Mouse (Mus musculus) embryonic facial prominence, embryonic 11.5 days (tissue): Measurements from ENCODE around the gene Gm28053. TPM values are rescaled to one million over a fixed set of nuclear protein-coding genes. Genes with fewer than 3 reads are reported as not detected.

Experiments used
- ATAC-seq: fragments of 200-750 bp; cut with Nextera tagmentation; replicated peaks from 2 replicates; pipeline ENCODE4 v1.8.0; 2017; ENCODE audit warnings: low read depth; ENCODE audit not compliant: insufficient number of reproducible peaks, low FRiP score, low TSS enrichment
- DNase-seq: peaks from one replicate; pipeline ENCODE4 v3.0.0-alpha.2; 2015; ENCODE audit warnings: low spot score
- H3K27ac ChIP-seq: fragments of 300-500 bp; sonication (generic); replicated peaks from 2 replicates; pipeline ENCODE4 v1.5.1; 2014; ENCODE audit warnings: mild to moderate bottlenecking, low read depth, low read length, control low read depth
- H3K27me3 ChIP-seq: fragments of 300-500 bp; sonication (generic); 2 replicates; pipeline ENCODE4 v1.6.1; 2014; ENCODE audit warnings: mild to moderate bottlenecking, low read length, moderate library complexity, mixed read lengths; ENCODE audit not compliant: control insufficient read depth, insufficient read depth
- H3K36me3 ChIP-seq: fragments of 300-500 bp; sonication (generic); replicated peaks from 2 replicates; pipeline ENCODE4 v1.6.1; 2014; ENCODE audit warnings: low read depth, mild to moderate bottlenecking, low read length, moderate library complexity, mixed read lengths; ENCODE audit not compliant: control insufficient read depth, insufficient read depth
- H3K4me1 ChIP-seq: fragments of 300-500 bp; sonication (generic); 2 replicates; pipeline ENCODE4 v1.6.1; 2014; ENCODE audit warnings: low read length, mixed read lengths; ENCODE audit not compliant: control insufficient read depth, insufficient read depth
- H3K4me2 ChIP-seq: fragments of 300-500 bp; sonication (generic); 2 replicates; pipeline ENCODE4 v1.6.1; 2014; ENCODE audit warnings: low read depth, mild to moderate bottlenecking, control low read depth, low read length, moderate library complexity
- H3K4me3 ChIP-seq: fragments of 300-500 bp; sonication (generic); 2 replicates; pipeline ENCODE4 v1.5.1; 2014; ENCODE audit warnings: low read depth, low read length, control low read depth
- H3K9ac ChIP-seq: fragments of 300-500 bp; sonication (generic); replicated peaks from 2 replicates; pipeline ENCODE4 v1.6.1; 2014; ENCODE audit warnings: mild to moderate bottlenecking, control low read depth, low read length
- H3K9me3 ChIP-seq: fragments of 300-500 bp; sonication (generic); replicated peaks from 2 replicates; pipeline ENCODE4 v1.6.1; 2016; ENCODE audit warnings: mild to moderate bottlenecking, low read length, inconsistent platforms, mixed read lengths; ENCODE audit not compliant: control insufficient read depth
- WGBS: fragments of 180-500 bp; shearing (Covaris S2); extraction: QIAGEN DNeasy Blood & Tissue Kit; methylation state at CpG from one replicate; pipeline ENCODE4 v1.1.7; 2014; 5-methylcytosine and 5-hydroxymethylcytosine counted together
- polyA plus RNA-seq: library from polyadenylated mRNA; unstranded; fragments of >200 nt; fragmentation: Nextera tagmentation; extraction: Ambion mirVana; gene quantifications from 2 replicates; pipeline ENCODE4 v1.2.1, GENCODE M21; 2014

Gene Gm28053
- polyA plus RNA-seq, 1 experiment from 2014 or later = not detected

- no peak overlapping the region for H3K4me3 ChIP-seq
- 83% methylated on average over 8 of the region's 8 CpGs for WGBS
- DNase-seq (no peak), ATAC-seq (no peak)
- no peak overlapping the region for H3K4me2 ChIP-seq
- no peaks in the 10 kb centered on the region for H3K9me3 ChIP-seq
- H3K36me3 ChIP-seq = no peaks in the 10 kb centered on the region
- no peak overlapping the region for H3K9ac ChIP-seq
- H3K4me1 ChIP-seq = no peaks in the 10 kb centered on the region
- no peak overlapping the region for H3K27ac ChIP-seq
- H3K27me3 ChIP-seq = no peaks in the 10 kb centered on the region
Measured at GRCm38 (mm10) chr6:48723468-48723867, 5.1 kb downstream of the Gm28053 start.

GRCm38 (mm10) chr6:48725476-48725875 is 7.1 kb downstream of the Gm28053 start:
- Histone ChIP-seq H3K4me1 (no peaks in the 10 kb centered on the region), H3K36me3 (no peaks in the 10 kb centered on the region), H3K4me2 (no peak overlapping the region), H3K4me3 (no peak overlapping the region), H3K9ac (no peak overlapping the region), H3K9me3 (no peaks in the 10 kb centered on the region), H3K27me3 (no peaks in the 10 kb centered on the region), H3K27ac (no peak overlapping the region)
- ATAC-seq (no peak), DNase-seq (no peak)
- 7% methylated on average over 1 of the region's 1 CpGs for WGBS

- Histone ChIP-seq H3K9ac (no peak overlapping the region), H3K4me2 (no peak overlapping the region), H3K36me3 (no peaks in the 10 kb centered on the region), H3K27me3 (no peaks in the 10 kb centered on the region), H3K4me1 (no peaks in the 10 kb centered on the region), H3K9me3 (no peaks in the 10 kb centered on the region), H3K27ac (no peak overlapping the region), H3K4me3 (no peak overlapping the region)
- no peak for DNase-seq
- no peak for ATAC-seq
- 90% methylated on average over 5 of the region's 5 CpGs for whole genome bisulfite sequencing
Measured at GRCm38 (mm10) chr6:48727761-48728160, 9.4 kb downstream of the Gm28053 start.

- no peak overlapping the region for H3K9ac ChIP-seq
- 55% methylated on average over 8 of the region's 8 CpGs for WGBS
- H3K27ac ChIP-seq = no peak overlapping the region
- H3K4me1 ChIP-seq = no peaks in the 10 kb centered on the region
- no peak for ATAC-seq
- H3K9me3 ChIP-seq = no peaks in the 10 kb centered on the region
- no peaks in the 10 kb centered on the region for H3K36me3 ChIP-seq
- no peaks in the 10 kb centered on the region for H3K27me3 ChIP-seq
- DNase-seq = no peak
- H3K4me3 ChIP-seq = no peak overlapping the region
- H3K4me2 ChIP-seq = no peak overlapping the region
Measured at GRCm38 (mm10) chr6:48732864-48733304, 14.5 kb downstream of the Gm28053 start.

GRCm38 (mm10) chr6:48733660-48734059 is 15.3 kb downstream of the Gm28053 start:
- no peak overlapping the region for H3K9ac ChIP-seq
- WGBS = 82% methylated on average over 1 of the region's 1 CpGs
- ATAC-seq (no peak), DNase-seq (no peak)
- H3K27me3 ChIP-seq = no peaks in the 10 kb centered on the region
- H3K4me2 ChIP-seq = no peak overlapping the region
- no peaks in the 10 kb centered on the region for H3K4me1 ChIP-seq
- no peak overlapping the region for H3K4me3 ChIP-seq
- H3K9me3 ChIP-seq = no peaks in the 10 kb centered on the region
- H3K27ac ChIP-seq = no peak overlapping the region
- no peaks in the 10 kb centered on the region for H3K36me3 ChIP-seq

GRCm38 (mm10) chr6:48737053-48737452 is 18.6 kb downstream of the Gm28053 start:
- H3K27ac ChIP-seq = no peak overlapping the region
- H3K9me3 ChIP-seq = no peaks in the 10 kb centered on the region
- ATAC-seq = no peak
- H3K4me1 ChIP-seq = no peaks in the 10 kb centered on the region
- DNase-seq = no peak
- WGBS = 90% methylated on average over 2 of the region's 2 CpGs
- no peak overlapping the region for H3K4me3 ChIP-seq
- H3K9ac ChIP-seq = no peak overlapping the region
- peaks cover 8% of the 10 kb centered on the region for H3K27me3 ChIP-seq
- H3K36me3 ChIP-seq = no peaks in the 10 kb centered on the region
- H3K4me2 ChIP-seq = no peak overlapping the region

- no peak for ATAC-seq
- WGBS = 89% methylated on average over 5 of the region's 5 CpGs
- H3K27me3 ChIP-seq = peaks cover 15% of the 10 kb centered on the region
Measured at GRCm38 (mm10) chr6:48737688-48738087, 19.3 kb downstream of the Gm28053 start.

GRCm38 (mm10) chr6:48738961-48739779 is 20.8 kb downstream of the Gm28053 start, which contains the start of gene Gimap1:
Gene Gimap1 (plus strand): TSS chr6:48739054.
- 79% methylated on average over 15 of the region's 15 CpGs for WGBS
- H3K27ac ChIP-seq = no peak within 1 kb of the TSS
- H3K36me3 ChIP-seq = no peaks in the 10 kb centered on the region
- H3K9me3 ChIP-seq = no peaks in the 10 kb centered on the region
- H3K4me3 ChIP-seq = no peak within 1 kb of the TSS
- no peaks in the 10 kb centered on the region; the same call in 1 of the 2 replicates for H3K4me1 ChIP-seq
- ATAC-seq (no peak), DNase-seq (no peak)
- no peak within 1 kb of the TSS for H3K9ac ChIP-seq
- no peak within 1 kb of the TSS for H3K4me2 ChIP-seq
- peaks cover 23% of the 10 kb centered on the region for H3K27me3 ChIP-seq

More at GRCm38 (mm10) chr6:48737688-48738087, 19.3 kb downstream of the Gm28053 start:
- H3K9me3 ChIP-seq = no peaks in the 10 kb centered on the region
- H3K9ac ChIP-seq = no peak overlapping the region
- H3K27ac ChIP-seq = no peak overlapping the region
- no peak for DNase-seq
- no peaks in the 10 kb centered on the region for H3K36me3 ChIP-seq
- no peak overlapping the region for H3K4me2 ChIP-seq
- H3K4me3 ChIP-seq = no peak overlapping the region
- H3K4me1 ChIP-seq = no peaks in the 10 kb centered on the region; the same call in 1 of the 2 replicates
